Mouse (Mus musculus): ENCODE measurements at regions not wholly inside any gene's neighbourhood (a gene's known extent, or its start where the extent isn't known, plus 50 kb on each side); places are given as distances from the start of the nearest gene placed in this dataset.

- H3K9me3 ChIP-seq (replicated peaks; ENCODE audit: low read length), result no peaks in the 10 kb centered on the region
- in situ Hi-C loops (cut with MboI; ENCODE audit: low pct_ligation_motif_present, low pct_unique_long_range_greater_than_20kb, low sequenced_read_pairs), result no loop called here
- DNase-seq (ENCODE audit: extremely low read depth), result no peak
Observed at GRCm38 (mm10) chr12:25353402-25353896, 256.5 kb upstream of the Id2 start.

GRCm38 (mm10) chr12:25352160-25352559 lies 255.2 kb upstream of the Id2 start:
- peak; percentile 17 for DNase-seq (ENCODE audit: extremely low read depth)
- H3K27me3 ChIP-seq (replicated peaks), result no peaks in the 10 kb centered on the region
- H3K4me3 ChIP-seq (replicated peaks in 1 of 3; ENCODE audit: low read depth in 2 of 3, low read length in 2 of 3, poor library complexity in 1 of 3), result no peak overlapping the region
- no peak overlapping the region for H3K4me2 ChIP-seq (ENCODE audit: insufficient read depth, low read depth, poor library complexity, severe bottlenecking)
- H3K9me3 ChIP-seq (replicated peaks; ENCODE audit: low read length), result no peaks in the 10 kb centered on the region
- TF ChIP-seq NELFE (IDR thresholded peaks at IDR 0.05; ENCODE audit: low read depth, low read length) (no peak), POLR2AphosphoS2 (IDR thresholded peaks at IDR 0.05; ENCODE audit: low read depth, low read length) (no peak), CHD1 (IDR thresholded peaks at IDR 0.05; ENCODE audit: low read depth, low read length) (no peak), MYC (IDR thresholded peaks at IDR 0.05; ENCODE audit: low read depth, low read length) (no peak), USF2 (conservative IDR thresholded peaks at IDR 0.05; ENCODE audit: low read depth, low read length) (no peak), CTCF (conservative IDR thresholded peaks at IDR 0.05 in 1 of 2, IDR thresholded peaks at IDR 0.05 in 1 of 2; ENCODE audit: low read depth in 2 of 2, low read length in 2 of 2) (no peak), MAZ (IDR thresholded peaks at IDR 0.05; ENCODE audit: low read depth, low read length) (no peak), MAFK (IDR thresholded peaks at IDR 0.05; ENCODE audit: insufficient replicate concordance, low read length) (no peak), HCFC1 (IDR thresholded peaks at IDR 0.05; ENCODE audit: low read depth, low read length) (no peak), JUND (conservative IDR thresholded peaks at IDR 0.05; ENCODE audit: low read depth, low read length) (no peak), E2F4 (IDR thresholded peaks at IDR 0.05; ENCODE audit: insufficient replicate concordance, low read depth, low read length) (no peak), MEF2A (IDR thresholded peaks at IDR 0.05; ENCODE audit: borderline replicate concordance, low read depth, low read length) (no peak), CHD2 (IDR thresholded peaks at IDR 0.05; ENCODE audit: low read length) (no peak), MXI1 (IDR thresholded peaks at IDR 0.05; ENCODE audit: low read depth, low read length) (no peak), GABPA (IDR thresholded peaks at IDR 0.05; ENCODE audit: insufficient replicate concordance, low read depth, low read length) (no peak), NRF1 (IDR thresholded peaks at IDR 0.05; ENCODE audit: low read depth, low read length) (no peak), MAX (IDR thresholded peaks at IDR 0.05; ENCODE audit: low read length) (no peak), TBP (conservative IDR thresholded peaks at IDR 0.05; ENCODE audit: low read depth, low read length) (no peak)
- dilution Hi-C loops (cut with MboI; ENCODE audit: extremely low pct_ligation_motif_present, extremely low pct_unique_long_range_greater_than_20kb, low sequenced_read_pairs), result no loop called here
- H3K4me1 ChIP-seq (ENCODE audit: control insufficient read depth in 1 of 2, insufficient read depth in 2 of 2), result peaks cover 0 to 21% of the 10 kb centered on the region in 2 experiments; a peak in 2 of 4 replicates
- no peak overlapping the region for H3K27ac ChIP-seq (ENCODE audit: insufficient read depth, low read depth)
- H3K36me3 ChIP-seq (replicated peaks in 1 of 2; ENCODE audit: control insufficient read depth in 1 of 2, insufficient read depth in 1 of 2, low read length in 1 of 2), result no peaks in the 10 kb centered on the region
- H3K9ac ChIP-seq (ENCODE audit: insufficient read depth, low read depth), result no peak overlapping the region
- H3K79me2 ChIP-seq (replicated peaks; ENCODE audit: control insufficient read depth, extremely low read depth, insufficient read depth, poor library complexity, severe bottlenecking), result no peaks in the 10 kb centered on the region
- in situ Hi-C loops (cut with MboI; ENCODE audit: low pct_ligation_motif_present, low pct_unique_long_range_greater_than_20kb, low sequenced_read_pairs), result no loop called here

More at GRCm38 (mm10) chr12:25353402-25353896, 256.5 kb upstream of the Id2 start:
- no peak for TF ChIP-seq NRF1 (IDR thresholded peaks at IDR 0.05; ENCODE audit: low read depth, low read length)
- no peak for TF ChIP-seq ZKSCAN1 (IDR thresholded peaks at IDR 0.05; ENCODE audit: borderline replicate concordance, low read depth, low read length)
- TF ChIP-seq RCOR1 (conservative IDR thresholded peaks at IDR 0.05; ENCODE audit: low read depth, low read length), result no peak
- no peak for TF ChIP-seq POLR2A (IDR thresholded peaks at IDR 0.05; ENCODE audit: low read depth, low read length)
- TF ChIP-seq CHD1 (IDR thresholded peaks at IDR 0.05; ENCODE audit: low read depth, low read length), result no peak
- TF ChIP-seq ZC3H11A (IDR thresholded peaks at IDR 0.05; ENCODE audit: low read depth, low read length), result no peak
- TF ChIP-seq ELF1 (IDR thresholded peaks at IDR 0.05; ENCODE audit: low read depth, low read length), result no peak
- TF ChIP-seq MEF2A (IDR thresholded peaks at IDR 0.05; ENCODE audit: borderline replicate concordance, low read depth, low read length), result no peak
- TF ChIP-seq POLR2AphosphoS2 (IDR thresholded peaks at IDR 0.05; ENCODE audit: low read depth, low read length), result no peak
- TF ChIP-seq EP300 (IDR thresholded peaks at IDR 0.05; ENCODE audit: low read length), result no peak
- TF ChIP-seq MAFK (IDR thresholded peaks at IDR 0.05; ENCODE audit: insufficient replicate concordance, low read length), result no peak
- no peak for TF ChIP-seq RAD21 (IDR thresholded peaks at IDR 0.05; ENCODE audit: low read depth, low read length)
- TF ChIP-seq TBP (conservative IDR thresholded peaks at IDR 0.05; ENCODE audit: low read depth, low read length), result no peak
- TF ChIP-seq PAX5 (IDR thresholded peaks at IDR 0.05; ENCODE audit: low read length), result no peak
- no peak for TF ChIP-seq E2F4 (IDR thresholded peaks at IDR 0.05; ENCODE audit: insufficient replicate concordance, low read depth, low read length)
- no peak for TF ChIP-seq TCF12 (IDR thresholded peaks at IDR 0.05; ENCODE audit: low read depth, low read length)
- no peak for TF ChIP-seq HCFC1 (IDR thresholded peaks at IDR 0.05; ENCODE audit: low read depth, low read length)
- TF ChIP-seq SMC3 (IDR thresholded peaks at IDR 0.05; ENCODE audit: low read depth, low read length), result no peak
- Histone ChIP-seq H3K4me2 (ENCODE audit: insufficient read depth, low read depth, poor library complexity, severe bottlenecking) (no peak overlapping the region), H3K9ac (ENCODE audit: insufficient read depth, low read depth) (no peak overlapping the region), H3K36me3 (replicated peaks in 1 of 2; ENCODE audit: control insufficient read depth in 1 of 2, insufficient read depth in 1 of 2, low read length in 1 of 2) (no peaks in the 10 kb centered on the region), H3K4me1 (ENCODE audit: control insufficient read depth in 1 of 2, insufficient read depth in 2 of 2) (peaks cover 0 to 21% of the 10 kb centered on the region in 2 experiments; a peak in 2 of 4 replicates), H3K79me2 (replicated peaks; ENCODE audit: control insufficient read depth, extremely low read depth, insufficient read depth, poor library complexity, severe bottlenecking) (no peaks in the 10 kb centered on the region), H3K27me3 (replicated peaks) (no peaks in the 10 kb centered on the region), H3K27ac (ENCODE audit: insufficient read depth, low read depth) (no peak overlapping the region), H3K4me3 (replicated peaks in 1 of 3; ENCODE audit: low read depth in 2 of 3, low read length in 2 of 3, poor library complexity in 1 of 3) (no peak overlapping the region)
- dilution Hi-C loops (cut with MboI; ENCODE audit: extremely low pct_ligation_motif_present, extremely low pct_unique_long_range_greater_than_20kb, low sequenced_read_pairs), result no loop called here
